Mouse (Mus musculus): ENCODE results near the gene Taar7b. TPM values are rescaled to one million over a fixed set of nuclear protein-coding genes. Genes with fewer than 3 reads are reported as not detected.

Gene Taar7b
- total and polyA plus RNA-seq, 2 experiments from 2014 or later: not detected

DNA sequence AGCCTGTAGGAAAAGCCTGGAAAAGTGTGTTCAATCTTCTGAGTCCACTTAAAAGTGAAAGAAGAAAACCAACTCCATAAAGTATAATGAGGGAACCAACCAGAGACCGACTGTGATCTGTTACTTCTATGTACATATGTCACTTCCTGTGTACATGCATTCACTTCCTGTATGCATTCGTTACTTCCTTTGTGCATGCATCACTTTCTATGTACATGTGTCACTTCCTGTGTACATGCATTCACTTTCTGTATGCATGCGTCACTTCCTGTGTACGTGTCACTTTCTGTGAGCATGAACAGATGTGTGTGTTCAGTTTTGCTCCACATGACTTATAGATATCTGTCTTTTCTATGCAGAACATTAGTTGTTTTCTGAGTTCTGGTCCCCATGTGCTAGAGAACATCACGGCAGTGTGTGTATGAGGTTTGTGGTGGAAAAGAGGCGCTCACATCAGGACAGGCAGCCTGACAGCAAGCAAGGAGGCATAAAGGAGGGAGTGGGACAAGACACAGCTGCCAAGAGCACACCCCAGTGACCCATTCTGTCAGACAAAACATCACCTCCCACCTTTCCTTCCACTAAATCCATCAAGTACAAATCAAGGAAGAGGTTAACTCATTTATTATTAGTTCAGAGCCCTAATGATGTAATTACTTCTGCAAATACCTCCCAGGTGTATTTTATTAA lies 34.7 kb upstream of the Taar7b start:
- Histone ChIP-seq H3K4me1 (ENCODE audit: control insufficient read depth, insufficient read depth) (no peaks in the 10 kb centered on the region), H3K4me2 (ENCODE audit: low read depth, low read length) (no peak overlapping the region), H3K27ac (ENCODE audit: low read depth) (no peak overlapping the region), H3K36me3 (replicated peaks; ENCODE audit: control insufficient read depth, insufficient read depth, low read length) (no peaks in the 10 kb centered on the region), H3K9ac (replicated peaks; ENCODE audit: low read depth, low read length) (no peak overlapping the region), H3K27me3 (ENCODE audit: control insufficient read depth, insufficient read depth, low read length) (no peaks in the 10 kb centered on the region), H3K9me3 (replicated peaks; ENCODE audit: control insufficient read depth, low read length) (0 out of 2 replicates have a peak, but pooled peaks cover 3% of the 10 kb centered on the region), H3K4me3 (ENCODE audit: low read depth, low read length) (no peak overlapping the region)
- DNase-seq (ENCODE audit: low spot score) (no peak), ATAC-seq (ENCODE audit: insufficient read depth, low read depth) (no peak)
- 75% methylated on average over 6 of the region's 6 CpGs for WGBS
- TF ChIP-seq EP300 (IDR thresholded peaks at IDR 0.05; ENCODE audit: low read depth) (no peak), CTCF (IDR thresholded peaks at IDR 0.05; ENCODE audit: low read depth) (no peak)

- 82% methylated on average over 11 of the region's 11 CpGs for WGBS
- TF ChIP-seq CTCF (IDR thresholded peaks at IDR 0.05; ENCODE audit: low read depth): no peak
- Histone ChIP-seq H3K4me2 (ENCODE audit: low read depth, low read length) (no peak within 1 kb of the TSS), H3K9ac (replicated peaks; ENCODE audit: low read depth, low read length) (no peak within 1 kb of the TSS), H3K27me3 (ENCODE audit: control insufficient read depth, insufficient read depth, low read length) (no peaks in the 10 kb centered on the region), H3K27ac (ENCODE audit: low read depth) (no peak within 1 kb of the TSS), H3K36me3 (replicated peaks; ENCODE audit: control insufficient read depth, insufficient read depth, low read length) (no peaks in the 10 kb centered on the region), H3K4me1 (ENCODE audit: control insufficient read depth, insufficient read depth) (no peaks in the 10 kb centered on the region), H3K9me3 (replicated peaks; ENCODE audit: control insufficient read depth, low read length) (no peaks in the 10 kb centered on the region), H3K4me3 (ENCODE audit: low read depth, low read length) (no peak within 1 kb of the TSS)
- DNase-seq (ENCODE audit: low spot score) (no peak), ATAC-seq (ENCODE audit: insufficient read depth, low read depth) (no peak)
These were observed 29.0 kb upstream of the Taar7b start, which contains the start of gene Taar5 for GRCm38 (mm10) chr10:23970656-23971165. Taar5 (plus strand) TSS chr10:23970706.

- H3K4me1 ChIP-seq (ENCODE audit: control insufficient read depth, insufficient read depth): no peaks in the 10 kb centered on the region
- no peak overlapping the region for H3K4me2 ChIP-seq (ENCODE audit: low read depth, low read length)
- 72% methylated on average over 5 of the region's 5 CpGs for WGBS
- no peak overlapping the region for H3K27ac ChIP-seq (ENCODE audit: low read depth)
- no peaks in the 10 kb centered on the region for H3K9me3 ChIP-seq (replicated peaks; ENCODE audit: control insufficient read depth, low read length)
- no peak overlapping the region for H3K9ac ChIP-seq (replicated peaks; ENCODE audit: low read depth, low read length)
- ATAC-seq (ENCODE audit: insufficient read depth, low read depth): no peak
- no peaks in the 10 kb centered on the region for H3K36me3 ChIP-seq (replicated peaks; ENCODE audit: control insufficient read depth, insufficient read depth, low read length)
- no peak for DNase-seq (ENCODE audit: low spot score)
- H3K4me3 ChIP-seq (ENCODE audit: low read depth, low read length): no peak overlapping the region
- TF ChIP-seq CTCF (IDR thresholded peaks at IDR 0.05; ENCODE audit: low read depth) (no peak), EP300 (IDR thresholded peaks at IDR 0.05; ENCODE audit: low read depth) (no peak)
- H3K27me3 ChIP-seq (ENCODE audit: control insufficient read depth, insufficient read depth, low read length): no peaks in the 10 kb centered on the region
These were observed 28.5 kb upstream of the Taar7b start for GRCm38 (mm10) chr10:23971256-23971655.

- no peak overlapping the region for H3K27ac ChIP-seq (ENCODE audit: low read depth)
- H3K4me3 ChIP-seq (ENCODE audit: low read depth, low read length): no peak overlapping the region
- no peak overlapping the region for H3K9ac ChIP-seq (replicated peaks; ENCODE audit: low read depth, low read length)
- no peak overlapping the region for H3K4me2 ChIP-seq (ENCODE audit: low read depth, low read length)
- ATAC-seq (ENCODE audit: insufficient read depth, low read depth) (no peak), DNase-seq (ENCODE audit: low spot score) (no peak)
- no peaks in the 10 kb centered on the region for H3K4me1 ChIP-seq (ENCODE audit: control insufficient read depth, insufficient read depth)
- TF ChIP-seq CTCF (IDR thresholded peaks at IDR 0.05; ENCODE audit: low read depth) (no peak), EP300 (IDR thresholded peaks at IDR 0.05; ENCODE audit: low read depth) (no peak)
- 48% methylated on average over 4 of the region's 4 CpGs for WGBS
- H3K36me3 ChIP-seq (replicated peaks; ENCODE audit: control insufficient read depth, insufficient read depth, low read length): no peaks in the 10 kb centered on the region
- no peaks in the 10 kb centered on the region for H3K27me3 ChIP-seq (ENCODE audit: control insufficient read depth, insufficient read depth, low read length)
- H3K9me3 ChIP-seq (replicated peaks; ENCODE audit: control insufficient read depth, low read length): no peaks in the 10 kb centered on the region
These were observed 21.8 kb upstream of the Taar7b start for GRCm38 (mm10) chr10:23977958-23978357.

DNA sequence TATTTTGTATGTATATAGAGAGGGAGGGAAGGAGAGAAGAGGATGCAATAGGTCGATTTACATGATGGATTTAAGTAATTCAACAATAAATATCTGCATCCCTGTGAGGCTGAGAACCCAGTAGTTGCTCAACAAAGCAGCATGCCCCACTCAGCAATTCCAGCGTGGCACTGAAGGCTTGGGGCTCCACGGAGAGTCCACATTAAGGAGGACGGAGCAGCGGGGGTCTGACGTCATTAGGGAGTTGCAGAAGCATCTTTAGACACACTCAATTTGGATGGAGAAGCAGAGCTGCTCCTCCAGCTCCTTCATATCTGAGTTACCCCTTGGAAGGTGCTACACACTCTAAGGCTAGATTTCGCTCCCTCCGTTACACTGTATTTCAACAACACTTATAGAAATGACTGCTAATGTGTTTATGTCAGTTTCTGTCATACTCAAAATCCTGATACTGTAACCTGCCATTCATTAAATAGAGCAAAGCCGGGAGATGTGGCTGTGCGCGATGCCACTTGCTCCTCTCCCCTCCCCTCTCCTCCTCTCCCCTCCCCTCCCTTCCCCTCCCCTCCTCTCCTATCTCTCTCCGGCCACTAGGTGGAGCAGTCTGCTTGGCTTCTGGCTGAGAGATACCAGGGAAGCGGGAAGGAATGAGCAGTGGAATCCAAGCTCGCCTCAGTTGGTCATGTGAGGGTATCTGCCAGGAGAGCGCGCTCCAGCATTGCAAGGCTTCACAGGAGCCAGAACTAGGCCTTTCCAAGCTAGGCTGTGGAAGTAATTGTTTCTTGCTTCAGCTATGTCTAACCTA lies 20.6 kb upstream of the Taar7b start:
- Histone ChIP-seq H3K27me3 (ENCODE audit: control insufficient read depth, insufficient read depth, low read length) (no peaks in the 10 kb centered on the region), H3K4me3 (ENCODE audit: low read depth, low read length) (no peak overlapping the region), H3K36me3 (replicated peaks; ENCODE audit: control insufficient read depth, insufficient read depth, low read length) (no peaks in the 10 kb centered on the region), H3K9me3 (replicated peaks; ENCODE audit: control insufficient read depth, low read length) (no peaks in the 10 kb centered on the region), H3K4me1 (ENCODE audit: control insufficient read depth, insufficient read depth) (no peaks in the 10 kb centered on the region), H3K4me2 (ENCODE audit: low read depth, low read length) (no peak overlapping the region), H3K27ac (ENCODE audit: low read depth) (no peak overlapping the region), H3K9ac (replicated peaks; ENCODE audit: low read depth, low read length) (no peak overlapping the region)
- peak; percentile 83 for DNase-seq (ENCODE audit: low spot score)
- ATAC-seq (ENCODE audit: insufficient read depth, low read depth): peak; percentile 76
- TF ChIP-seq CTCF (IDR thresholded peaks at IDR 0.05; ENCODE audit: low read depth) (peak; percentile 99), EP300 (IDR thresholded peaks at IDR 0.05; ENCODE audit: low read depth) (no peak)
- WGBS: 41% methylated on average over 16 of the region's 16 CpGs
